Mouse (Mus musculus) heart, postnatal 0 days (tissue): ENCODE results near the gene Runx1.

Experiments
- CTCF ChIP-seq: IDR thresholded peaks from 2 replicates; pipeline ENCODE4 v1.5.1; 2016; ENCODE audit warnings: antibody characterized with exemption, control low read depth, low read depth
- EP300 ChIP-seq: IDR thresholded peaks from 2 replicates; pipeline ENCODE4 v1.6.1; 2016; ENCODE audit warnings: antibody characterized with exemption, low read depth

GRCm38 (mm10) chr16:92726870-92727269 lies 99.1 kb downstream of the Runx1 start:
- TF ChIP-seq CTCF (no peak), EP300 (no peak)
